Mouse (Mus musculus): ENCODE data around the gene Pdk3. TPM values are rescaled to one million over a fixed set of nuclear protein-coding genes. Genes with fewer than 3 reads are reported as not detected.

Pdk3 gene
- polyA plus RNA-seq, 2 experiments from 2014 or later, result 19.9 to 22.9 TPM

Other genes with a start within 250 kb of the Pdk3 start
- 10 to 100 TPM in 1 of 2 experiments, 1 to 10 TPM in 1; 9.9 to 12.6 TPM for gene Pola1, start 200.0 kb downstream of the Pdk3 start, polyA plus RNA-seq (2017; shearing (Covaris generic))
- gene Pcyt1b, start 177.3 kb downstream of the Pdk3 start, polyA plus RNA-seq (2017; shearing (Covaris generic)), result 1 to 10 TPM; 1.7 to 2.4 TPM
- not detected for gene AU015836, start 136.5 kb upstream of the Pdk3 start, polyA plus RNA-seq (2017; shearing (Covaris generic))